Mouse (Mus musculus): ENCODE measurements around the gene Trim45.

GRCm38 (mm10) chr3:100911026-100911425 is 11.0 kb upstream of the Trim45 start:
- TF ChIP-seq CTCF (IDR thresholded peaks at IDR 0.05; ENCODE audit: low read depth) = no peak
- TF ChIP-seq EP300 (IDR thresholded peaks at IDR 0.05; ENCODE audit: low read depth) = no peak

All from heart, postnatal 0 days (tissue).